Mouse (Mus musculus) left cerebral cortex, adult 11 months (tissue): ENCODE results near the gene Sirpb1b.
"Not testable (repeated sequence)": the region's sequence is repeated elsewhere in the genome, so short reads cannot be mapped to it uniquely, and the experiment has no call there.

Experiments
- DNase-seq: peaks from one replicate; pipeline ENCODE4 v3.0.0; 2022; ENCODE audit warnings: low spot score

Sirpb1b gene

GRCm38 (mm10) chr3:15574887-15575286 lies at the start of gene Sirpb1b:
TSS of gene Sirpb1b (minus strand) at chr3:15575065.
- not testable (repeated sequence) for DNase-seq

GRCm38 (mm10) chr3:15590377-15591117 lies 15.7 kb upstream of the Sirpb1b start:
- not testable (repeated sequence) for DNase-seq

- DNase-seq: not testable (repeated sequence)
These were observed 11.8 kb upstream of the Sirpb1b start for GRCm38 (mm10) chr3:15586665-15587064.

GRCm38 (mm10) chr3:15583452-15583851 lies 8.6 kb upstream of the Sirpb1b start:
- no peak for DNase-seq

- DNase-seq: not testable (repeated sequence)
These were observed 8.1 kb upstream of the Sirpb1b start for GRCm38 (mm10) chr3:15582948-15583347.

- DNase-seq: not testable (repeated sequence)
These were observed 1.6 kb upstream of the Sirpb1b start for GRCm38 (mm10) chr3:15576466-15576865.

GRCm38 (mm10) chr3:15528589-15528988 lies 46.3 kb downstream of the Sirpb1b start:
- no peak for DNase-seq

- DNase-seq: not testable (repeated sequence)
These were observed 61.3 kb downstream of the Sirpb1b start for GRCm38 (mm10) chr3:15513608-15514007.

GRCm38 (mm10) chr3:15507792-15508321 lies 67.0 kb downstream of the Sirpb1b start:
- not testable (repeated sequence) for DNase-seq

GRCm38 (mm10) chr3:15474831-15475230 lies 100.0 kb downstream of the Sirpb1b start:
- not testable (repeated sequence) for DNase-seq

GRCm38 (mm10) chr3:15470158-15470557 lies 104.7 kb downstream of the Sirpb1b start:
- DNase-seq: not testable (repeated sequence)
